Mouse (Mus musculus): Measurements from ENCODE around the gene Ints12. TPM values are rescaled to one million over a fixed set of nuclear protein-coding genes. Genes with fewer than 3 reads are reported as not detected.

Ints12 gene
- polyA plus RNA-seq, 1 experiment from 2014 or later, result 12.7 TPM

- Histone ChIP-seq H3K36me3 (ENCODE audit: control insufficient read depth, insufficient read depth) (no peaks in the 10 kb centered on the region), H3K4me2 (ENCODE audit: low read depth, low read length) (peak overlapping the region; percentile 72), H3K9me3 (replicated peaks; ENCODE audit: control insufficient read depth, low read length) (no peaks in the 10 kb centered on the region), H3K4me3 (ENCODE audit: low read length) (peak overlapping the region; percentile 96; the same call in 1 of the 2 replicates), H3K27ac (ENCODE audit: low read length) (no peak overlapping the region), H3K4me1 (ENCODE audit: control insufficient read depth, insufficient read depth, low read length) (peaks cover 12% of the 10 kb centered on the region), H3K9ac (ENCODE audit: low read length) (peak overlapping the region; percentile 90), H3K27me3 (ENCODE audit: control insufficient read depth, insufficient read depth, low read length) (no peaks in the 10 kb centered on the region)
- 73% methylated on average over 1 of the region's 1 CpGs for WGBS
- no peak for ATAC-seq (replicated peaks; ENCODE audit: extremely low read depth, insufficient read depth, low FRiP score)
These were observed 1.3 kb downstream of the Ints12 start for GRCm38 (mm10) chr3:133092936-133093335.

DNA sequence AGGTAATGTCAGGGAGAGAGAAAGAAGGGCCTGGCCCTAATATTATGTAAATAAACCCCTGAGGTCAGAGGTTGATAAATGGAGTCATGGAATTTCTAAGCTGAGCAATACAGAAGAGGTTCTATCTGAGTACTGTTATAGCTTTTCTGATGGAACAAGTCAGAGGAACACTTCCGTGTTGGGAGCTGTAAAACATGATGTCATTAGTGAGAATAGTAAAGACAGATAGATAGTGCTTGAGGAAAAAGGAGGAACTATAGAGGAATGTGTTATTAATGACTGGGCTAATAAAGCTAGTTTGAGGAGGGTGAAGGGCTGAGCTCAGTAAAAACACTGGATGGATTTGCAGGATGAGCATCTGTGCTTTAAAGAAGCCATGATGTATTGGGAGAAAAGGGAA lies 2.7 kb downstream of the Ints12 start:
- Histone ChIP-seq H3K4me3 (ENCODE audit: low read length) (no peak overlapping the region), H3K9ac (ENCODE audit: low read length) (no peak overlapping the region), H3K4me1 (ENCODE audit: control insufficient read depth, insufficient read depth, low read length) (peaks cover 12% of the 10 kb centered on the region), H3K4me2 (ENCODE audit: low read depth, low read length) (no peak overlapping the region), H3K36me3 (ENCODE audit: control insufficient read depth, insufficient read depth) (peaks cover 9% of the 10 kb centered on the region), H3K27me3 (ENCODE audit: control insufficient read depth, insufficient read depth, low read length) (no peaks in the 10 kb centered on the region), H3K9me3 (replicated peaks; ENCODE audit: control insufficient read depth, low read length) (no peaks in the 10 kb centered on the region), H3K27ac (ENCODE audit: low read length) (no peak overlapping the region)
- no peak for ATAC-seq (replicated peaks; ENCODE audit: extremely low read depth, insufficient read depth, low FRiP score)
- 34% methylated on average over 1 of the region's 1 CpGs for WGBS

GRCm38 (mm10) chr3:133097936-133098335 lies 6.3 kb downstream of the Ints12 start:
- H3K4me1 ChIP-seq (ENCODE audit: control insufficient read depth, insufficient read depth, low read length), result peaks cover 2% of the 10 kb centered on the region; the same call in 1 of the 2 replicates
- peaks cover 23% of the 10 kb centered on the region for H3K36me3 ChIP-seq (ENCODE audit: control insufficient read depth, insufficient read depth)
- no peak overlapping the region for H3K4me3 ChIP-seq (ENCODE audit: low read length)
- no peak overlapping the region for H3K9ac ChIP-seq (ENCODE audit: low read length)
- H3K27me3 ChIP-seq (ENCODE audit: control insufficient read depth, insufficient read depth, low read length), result no peaks in the 10 kb centered on the region
- H3K4me2 ChIP-seq (ENCODE audit: low read depth, low read length), result no peak overlapping the region
- no peaks in the 10 kb centered on the region for H3K9me3 ChIP-seq (replicated peaks; ENCODE audit: control insufficient read depth, low read length)
- WGBS, result 93% methylated on average over 6 of the region's 6 CpGs
- no peak for ATAC-seq (replicated peaks; ENCODE audit: extremely low read depth, insufficient read depth, low FRiP score)
- H3K27ac ChIP-seq (ENCODE audit: low read length), result no peak overlapping the region

DNA sequence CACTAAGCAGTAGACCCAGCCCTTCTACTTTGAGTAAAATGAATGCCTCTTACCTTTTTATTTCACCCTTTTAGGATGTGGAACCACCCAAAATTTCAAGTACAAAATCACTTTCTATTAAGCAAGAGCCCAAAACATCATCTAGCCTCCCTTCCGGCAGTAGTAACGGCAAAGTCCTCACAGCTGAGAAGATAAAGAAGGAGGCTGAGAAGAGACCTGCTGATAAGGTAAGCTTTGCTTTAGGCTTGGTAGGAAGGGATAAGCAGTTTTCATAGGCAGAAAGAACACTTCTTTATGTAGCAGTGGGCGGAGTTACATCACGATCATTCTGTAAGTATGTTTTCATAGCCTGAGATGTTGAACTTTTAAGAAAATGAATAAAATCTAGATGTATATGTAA lies 6.7 kb downstream of the Ints12 start:
- Histone ChIP-seq H3K9ac (ENCODE audit: low read length) (no peak overlapping the region), H3K36me3 (ENCODE audit: control insufficient read depth, insufficient read depth) (peaks cover 23% of the 10 kb centered on the region), H3K27ac (ENCODE audit: low read length) (no peak overlapping the region), H3K4me1 (ENCODE audit: control insufficient read depth, insufficient read depth, low read length) (no peaks in the 10 kb centered on the region), H3K27me3 (ENCODE audit: control insufficient read depth, insufficient read depth, low read length) (no peaks in the 10 kb centered on the region), H3K9me3 (replicated peaks; ENCODE audit: control insufficient read depth, low read length) (no peaks in the 10 kb centered on the region), H3K4me3 (ENCODE audit: low read length) (no peak overlapping the region), H3K4me2 (ENCODE audit: low read depth, low read length) (no peak overlapping the region)
- WGBS, result 90% methylated on average over 4 of the region's 4 CpGs
- ATAC-seq (replicated peaks; ENCODE audit: extremely low read depth, insufficient read depth, low FRiP score), result no peak

- no peak overlapping the region for H3K9ac ChIP-seq (ENCODE audit: low read length)
- H3K27ac ChIP-seq (ENCODE audit: low read length), result no peak overlapping the region
- no peaks in the 10 kb centered on the region for H3K27me3 ChIP-seq (ENCODE audit: control insufficient read depth, insufficient read depth, low read length)
- no peak overlapping the region for H3K4me2 ChIP-seq (ENCODE audit: low read depth, low read length)
- no peaks in the 10 kb centered on the region for H3K4me1 ChIP-seq (ENCODE audit: control insufficient read depth, insufficient read depth, low read length)
- H3K9me3 ChIP-seq (replicated peaks; ENCODE audit: control insufficient read depth, low read length), result no peaks in the 10 kb centered on the region
- no peak for ATAC-seq (replicated peaks; ENCODE audit: extremely low read depth, insufficient read depth, low FRiP score)
- H3K36me3 ChIP-seq (ENCODE audit: control insufficient read depth, insufficient read depth), result peaks cover 28% of the 10 kb centered on the region
- 90% methylated on average over 2 of the region's 2 CpGs for WGBS
- no peak overlapping the region for H3K4me3 ChIP-seq (ENCODE audit: low read length)
These were observed 7.3 kb downstream of the Ints12 start for GRCm38 (mm10) chr3:133098909-133099308.

- Histone ChIP-seq H3K9ac (ENCODE audit: low read length) (no peak overlapping the region), H3K27me3 (ENCODE audit: control insufficient read depth, insufficient read depth, low read length) (no peaks in the 10 kb centered on the region), H3K4me3 (ENCODE audit: low read length) (no peak overlapping the region), H3K4me2 (ENCODE audit: low read depth, low read length) (no peak overlapping the region), H3K27ac (ENCODE audit: low read length) (no peak overlapping the region), H3K9me3 (replicated peaks; ENCODE audit: control insufficient read depth, low read length) (no peaks in the 10 kb centered on the region), H3K4me1 (ENCODE audit: control insufficient read depth, insufficient read depth, low read length) (no peaks in the 10 kb centered on the region), H3K36me3 (ENCODE audit: control insufficient read depth, insufficient read depth) (peaks cover 44% of the 10 kb centered on the region)
- no peak for ATAC-seq (replicated peaks; ENCODE audit: extremely low read depth, insufficient read depth, low FRiP score)
- WGBS, result 85% methylated on average over 3 of the region's 3 CpGs
These were observed 12.1 kb downstream of the Ints12 start for GRCm38 (mm10) chr3:133103768-133104167.

DNA sequence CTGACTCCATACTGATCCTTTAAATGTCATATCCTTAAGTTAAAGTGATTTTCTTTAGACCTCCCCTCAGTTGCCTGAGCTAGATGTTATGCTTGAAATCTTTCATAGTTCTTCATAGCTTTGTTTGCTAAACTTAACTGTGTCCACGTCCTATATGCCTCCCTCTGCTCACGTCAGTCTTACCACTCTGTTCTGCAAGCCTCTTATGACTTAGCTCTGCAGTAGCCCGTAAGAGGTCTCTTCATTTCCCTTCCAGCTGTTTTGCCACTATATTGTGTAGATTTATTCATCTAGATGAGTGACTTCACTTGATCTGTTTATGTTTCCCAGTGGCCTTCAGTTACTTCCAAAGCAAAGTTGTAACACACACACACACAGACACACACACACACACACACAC lies 12.8 kb downstream of the Ints12 start:
- no peak overlapping the region for H3K27ac ChIP-seq (ENCODE audit: low read length)
- ATAC-seq (replicated peaks; ENCODE audit: extremely low read depth, insufficient read depth, low FRiP score), result no peak
- peaks cover 45% of the 10 kb centered on the region for H3K36me3 ChIP-seq (ENCODE audit: control insufficient read depth, insufficient read depth)
- H3K4me2 ChIP-seq (ENCODE audit: low read depth, low read length), result no peak overlapping the region
- H3K27me3 ChIP-seq (ENCODE audit: control insufficient read depth, insufficient read depth, low read length), result no peaks in the 10 kb centered on the region
- 86% methylated on average over 3 of the region's 3 CpGs for WGBS
- H3K4me3 ChIP-seq (ENCODE audit: low read length), result no peak overlapping the region
- no peaks in the 10 kb centered on the region for H3K4me1 ChIP-seq (ENCODE audit: control insufficient read depth, insufficient read depth, low read length)
- H3K9me3 ChIP-seq (replicated peaks; ENCODE audit: control insufficient read depth, low read length), result no peaks in the 10 kb centered on the region
- H3K9ac ChIP-seq (ENCODE audit: low read length), result no peak overlapping the region

- Histone ChIP-seq H3K27ac (ENCODE audit: low read length) (no peak overlapping the region), H3K4me3 (ENCODE audit: low read length) (no peak overlapping the region), H3K9me3 (replicated peaks; ENCODE audit: control insufficient read depth, low read length) (no peaks in the 10 kb centered on the region), H3K36me3 (ENCODE audit: control insufficient read depth, insufficient read depth) (peaks cover 30% of the 10 kb centered on the region), H3K27me3 (ENCODE audit: control insufficient read depth, insufficient read depth, low read length) (no peaks in the 10 kb centered on the region), H3K4me2 (ENCODE audit: low read depth, low read length) (no peak overlapping the region), H3K9ac (ENCODE audit: low read length) (no peak overlapping the region), H3K4me1 (ENCODE audit: control insufficient read depth, insufficient read depth, low read length) (no peaks in the 10 kb centered on the region)
- WGBS, result 91% methylated on average over 4 of the region's 4 CpGs
- ATAC-seq (replicated peaks; ENCODE audit: extremely low read depth, insufficient read depth, low FRiP score), result no peak
These were observed 17.1 kb downstream of the Ints12 start for GRCm38 (mm10) chr3:133108731-133109130.

- WGBS, result 81% methylated on average over 4 of the region's 4 CpGs
These were observed 18.2 kb downstream of the Ints12 start for GRCm38 (mm10) chr3:133109844-133110243.

GRCm38 (mm10) chr3:133111741-133112140 lies 20.1 kb downstream of the Ints12 start:
- no peak for ATAC-seq (replicated peaks; ENCODE audit: extremely low read depth, insufficient read depth, low FRiP score)
- H3K9ac ChIP-seq (ENCODE audit: low read length), result no peak overlapping the region
- H3K4me2 ChIP-seq (ENCODE audit: low read depth, low read length), result no peak overlapping the region
- no peak overlapping the region for H3K4me3 ChIP-seq (ENCODE audit: low read length)
- H3K36me3 ChIP-seq (ENCODE audit: control insufficient read depth, insufficient read depth), result peaks cover 18% of the 10 kb centered on the region
- H3K27ac ChIP-seq (ENCODE audit: low read length), result no peak overlapping the region
- no peaks in the 10 kb centered on the region for H3K9me3 ChIP-seq (replicated peaks; ENCODE audit: control insufficient read depth, low read length)
- no peaks in the 10 kb centered on the region for H3K4me1 ChIP-seq (ENCODE audit: control insufficient read depth, insufficient read depth, low read length)
- 23% methylated on average over 2 of the region's 2 CpGs for WGBS
- H3K27me3 ChIP-seq (ENCODE audit: control insufficient read depth, insufficient read depth, low read length), result no peaks in the 10 kb centered on the region

More at GRCm38 (mm10) chr3:133109844-133110243, 18.2 kb downstream of the Ints12 start:
- no peaks in the 10 kb centered on the region for H3K4me1 ChIP-seq (ENCODE audit: control insufficient read depth, insufficient read depth, low read length)
- no peak overlapping the region for H3K4me3 ChIP-seq (ENCODE audit: low read length)
- H3K27ac ChIP-seq (ENCODE audit: low read length), result no peak overlapping the region
- H3K36me3 ChIP-seq (ENCODE audit: control insufficient read depth, insufficient read depth), result peaks cover 27% of the 10 kb centered on the region
- H3K4me2 ChIP-seq (ENCODE audit: low read depth, low read length), result no peak overlapping the region
- H3K27me3 ChIP-seq (ENCODE audit: control insufficient read depth, insufficient read depth, low read length), result no peaks in the 10 kb centered on the region
- H3K9me3 ChIP-seq (replicated peaks; ENCODE audit: control insufficient read depth, low read length), result no peaks in the 10 kb centered on the region
- no peak overlapping the region for H3K9ac ChIP-seq (ENCODE audit: low read length)
- no peak for ATAC-seq (replicated peaks; ENCODE audit: extremely low read depth, insufficient read depth, low FRiP score)

Data from heart, embryonic 16.5 days (tissue).